Mouse (Mus musculus) limb, embryonic 15.5 days (tissue): ENCODE results near the gene Ubxn2a. TPM values are rescaled to one million over a fixed set of nuclear protein-coding genes. Genes with fewer than 3 reads are reported as not detected.
A peak's percentile ranks its signal among the peaks of the same experiment; 100 is the strongest.

ENCODE experiments used
- ATAC-seq: fragments of 200-750 bp; cut with Nextera tagmentation; 2 replicates; pipeline ENCODE4 v1.8.0; 2017; ENCODE audit warnings: low read depth, moderate TSS enrichment; ENCODE audit not compliant: insufficient number of reproducible peaks, low FRiP score, low TSS enrichment
- H3K27ac ChIP-seq: fragments of 300-500 bp; sonication (generic); 2 replicates; pipeline ENCODE4 v1.5.1; 2015; ENCODE audit warnings: moderate library complexity, mild to moderate bottlenecking, inconsistent platforms
- H3K27me3 ChIP-seq: fragments of 300-500 bp; sonication (generic); 2 replicates; pipeline ENCODE4 v1.6.1; 2015; ENCODE audit warnings: inconsistent platforms
- H3K36me3 ChIP-seq: fragments of 300-500 bp; sonication (generic); 2 replicates; pipeline ENCODE4 v1.6.1; 2015; ENCODE audit warnings: inconsistent platforms
- H3K4me1 ChIP-seq: fragments of 300-500 bp; sonication (generic); 2 replicates; pipeline ENCODE4 v1.6.1; 2015; ENCODE audit warnings: inconsistent platforms
- H3K4me2 ChIP-seq: fragments of 300-500 bp; sonication (generic); 2 replicates; pipeline ENCODE4 v1.6.1; 2015; ENCODE audit warnings: mild to moderate bottlenecking, inconsistent platforms
- H3K4me3 ChIP-seq: fragments of 300-500 bp; sonication (generic); 2 replicates; pipeline ENCODE4 v1.5.1; 2015; ENCODE audit warnings: mild to moderate bottlenecking, inconsistent platforms
- H3K9ac ChIP-seq: fragments of 300-500 bp; sonication (generic); 2 replicates; pipeline ENCODE4 v1.6.1; 2015; ENCODE audit warnings: inconsistent platforms
- H3K9me3 ChIP-seq: fragments of 300-500 bp; sonication (generic); 2 replicates; pipeline ENCODE4 v1.6.1; 2016; ENCODE audit warnings: inconsistent platforms
- WGBS: fragments of 180-500 bp; shearing (Covaris S2); methylation state at CpG from one replicate; pipeline ENCODE4 v1.1.7; 2015; 5-methylcytosine and 5-hydroxymethylcytosine counted together
- polyA plus RNA-seq: library from polyadenylated mRNA; unstranded; fragments of >200 nt; fragmentation: Nextera tagmentation; extraction: Ambion mirVana; gene quantifications from 2 replicates; pipeline ENCODE4 v1.2.1, GENCODE M21; 2015

Ubxn2a gene
- polyA plus RNA-seq, 1 experiment from 2014 or later: 24.6 TPM

GRCm38 (mm10) chr12:4874161-4874927 lies 33.2 kb downstream of the Ubxn2a start, which contains the start of gene Mfsd2b:
Gene Mfsd2b, minus strand, starts transcription at chr12:4874359.
- ATAC-seq: peak; percentile 80
- no peak within 1 kb of the TSS for H3K27ac ChIP-seq
- H3K9ac ChIP-seq: 0 out of 2 replicates have a peak within 1 kb of the TSS, but pooled peaks have one; percentile 3
- H3K4me1 ChIP-seq: peaks cover 11% of the 10 kb centered on the region
- peak within 1 kb of the TSS; percentile 35 for H3K4me3 ChIP-seq
- H3K9me3 ChIP-seq: no peaks in the 10 kb centered on the region
- WGBS: 3% methylated on average over 24 of the region's 24 CpGs
- H3K27me3 ChIP-seq: peaks cover 3% of the 10 kb centered on the region; the same call in 1 of the 2 replicates
- H3K4me2 ChIP-seq: peak within 1 kb of the TSS; percentile 87
- H3K36me3 ChIP-seq: peaks cover 5% of the 10 kb centered on the region

GRCm38 (mm10) chr12:4873531-4873930 lies 34.0 kb downstream of the Ubxn2a start:
- ATAC-seq: no peak

DNA sequence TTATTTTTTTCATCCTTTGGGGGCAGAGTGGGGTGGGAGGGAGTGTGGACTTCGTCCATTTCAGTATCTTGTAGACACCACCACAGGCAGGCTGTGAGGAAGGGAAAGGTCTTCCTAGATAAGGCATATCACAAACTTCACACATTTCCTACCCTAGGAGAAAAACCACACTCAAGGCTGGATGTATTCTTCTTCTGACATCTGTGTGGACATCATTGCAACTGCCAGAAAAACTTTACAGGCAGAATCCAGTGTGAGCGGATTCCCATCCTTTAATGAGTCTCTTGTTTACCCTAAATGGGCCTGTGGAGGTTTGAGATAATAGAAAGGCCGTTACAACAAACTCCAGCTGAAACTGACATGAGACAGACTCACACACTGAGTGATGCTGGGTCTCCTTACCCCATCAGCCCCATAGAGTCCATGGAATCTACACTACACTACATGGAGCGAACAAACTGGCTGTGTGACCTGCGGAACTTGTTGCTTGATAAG lies 34.5 kb downstream of the Ubxn2a start:
- Histone ChIP-seq H3K4me2 (no peak overlapping the region), H3K36me3 (no peaks in the 10 kb centered on the region), H3K27me3 (peaks cover 3% of the 10 kb centered on the region; the same call in 1 of the 2 replicates), H3K4me1 (peaks cover 11% of the 10 kb centered on the region), H3K9me3 (no peaks in the 10 kb centered on the region), H3K4me3 (no peak overlapping the region), H3K9ac (no peak overlapping the region), H3K27ac (no peak overlapping the region)
- WGBS: 66% methylated on average over 5 of the region's 5 CpGs
- ATAC-seq: no peak

More at GRCm38 (mm10) chr12:4873531-4873930, 34.0 kb downstream of the Ubxn2a start:
- no peak overlapping the region for H3K4me3 ChIP-seq
- H3K9me3 ChIP-seq: no peaks in the 10 kb centered on the region
- WGBS: 73% methylated on average over 6 of the region's 6 CpGs
- no peak overlapping the region for H3K27ac ChIP-seq
- H3K4me1 ChIP-seq: peaks cover 11% of the 10 kb centered on the region
- no peak overlapping the region for H3K9ac ChIP-seq
- H3K27me3 ChIP-seq: peaks cover 3% of the 10 kb centered on the region; the same call in 1 of the 2 replicates
- H3K4me2 ChIP-seq: peak overlapping the region; percentile 87; the same call in 1 of the 2 replicates
- H3K36me3 ChIP-seq: no peaks in the 10 kb centered on the region; the same call in 1 of the 2 replicates

DNA sequence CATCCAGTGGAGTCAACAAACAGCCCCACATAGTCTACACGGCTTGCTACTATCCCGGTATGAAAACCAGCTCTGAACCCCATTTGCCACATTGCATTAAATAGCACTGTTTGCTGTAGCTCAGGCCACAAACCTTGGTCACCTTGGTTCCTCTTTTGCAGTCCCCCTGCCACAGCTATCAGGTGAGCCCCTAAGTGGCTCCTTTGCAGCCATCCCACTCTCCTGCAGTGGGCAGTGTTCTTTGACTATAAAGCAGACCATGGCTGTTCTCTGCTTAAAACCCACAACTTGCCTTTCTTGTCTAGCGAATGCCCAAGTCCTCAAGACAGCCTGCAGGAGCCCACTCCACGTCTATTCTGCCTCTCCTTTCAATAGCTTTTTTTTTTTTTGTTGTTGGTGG lies 35.2 kb downstream of the Ubxn2a start:
- Histone ChIP-seq H3K4me1 (peaks cover 11% of the 10 kb centered on the region), H3K4me2 (no peak overlapping the region), H3K36me3 (no peaks in the 10 kb centered on the region), H3K27ac (no peak overlapping the region), H3K4me3 (no peak overlapping the region), H3K27me3 (peaks cover 3% of the 10 kb centered on the region; the same call in 1 of the 2 replicates), H3K9me3 (no peaks in the 10 kb centered on the region), H3K9ac (no peak overlapping the region)
- 61% methylated on average over 4 of the region's 4 CpGs for WGBS
- no peak for ATAC-seq

DNA sequence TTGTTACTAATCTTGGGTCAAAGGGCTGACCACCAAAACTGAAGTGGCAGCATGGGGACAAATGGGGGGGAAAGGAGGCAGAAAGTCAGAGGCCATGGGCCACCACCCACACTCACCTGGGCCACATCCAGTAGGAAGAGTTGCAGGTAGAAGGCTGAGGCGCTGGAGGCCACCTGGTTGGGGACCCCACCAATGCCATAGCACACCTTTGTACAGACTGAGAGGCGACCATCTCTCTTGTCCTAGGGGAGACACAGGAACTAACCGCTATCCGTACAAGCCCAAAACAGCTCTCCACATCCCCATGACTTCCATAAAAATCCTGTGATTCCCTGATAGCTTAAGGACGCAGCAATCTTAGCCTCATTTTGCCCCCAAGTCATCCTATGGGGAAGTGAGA lies 36.2 kb downstream of the Ubxn2a start:
- Histone ChIP-seq H3K36me3 (no peaks in the 10 kb centered on the region), H3K9ac (no peak overlapping the region), H3K4me3 (no peak overlapping the region), H3K27me3 (peaks cover 3% of the 10 kb centered on the region; the same call in 1 of the 2 replicates), H3K27ac (no peak overlapping the region), H3K4me1 (peaks cover 11% of the 10 kb centered on the region), H3K9me3 (no peaks in the 10 kb centered on the region), H3K4me2 (no peak overlapping the region)
- no peak for ATAC-seq
- WGBS: 85% methylated on average over 5 of the region's 5 CpGs

DNA sequence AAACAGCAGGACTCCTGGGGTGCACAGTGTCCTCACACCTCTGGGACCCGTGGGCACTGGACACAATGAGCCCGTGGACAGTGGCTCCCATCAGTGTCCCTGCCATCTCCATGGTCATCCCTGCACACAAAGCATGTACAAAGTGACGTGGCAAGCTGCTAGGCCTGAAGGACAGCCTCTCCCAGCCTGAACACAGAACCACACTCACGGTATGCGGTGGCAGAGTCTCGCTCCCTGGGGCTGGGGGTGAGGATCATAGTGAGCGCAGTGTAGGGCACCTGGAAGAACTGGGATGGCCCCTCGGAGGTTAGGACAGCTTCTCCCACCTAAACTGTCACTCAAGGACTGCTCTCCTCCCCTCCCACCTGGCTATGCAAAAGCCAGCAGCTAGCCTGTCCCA lies 38.6 kb downstream of the Ubxn2a start:
- no peak for ATAC-seq
- Histone ChIP-seq H3K4me3 (no peak overlapping the region), H3K9ac (no peak overlapping the region), H3K27me3 (peaks cover 3% of the 10 kb centered on the region; the same call in 1 of the 2 replicates), H3K36me3 (no peaks in the 10 kb centered on the region), H3K9me3 (no peaks in the 10 kb centered on the region), H3K4me1 (peaks cover 10% of the 10 kb centered on the region), H3K4me2 (no peak overlapping the region), H3K27ac (no peak overlapping the region)
- 71% methylated on average over 8 of the region's 8 CpGs for WGBS

- Histone ChIP-seq H3K4me3 (no peak overlapping the region), H3K27ac (peak overlapping the region; percentile 8), H3K9me3 (no peaks in the 10 kb centered on the region), H3K4me1 (peaks cover 15% of the 10 kb centered on the region), H3K36me3 (no peaks in the 10 kb centered on the region), H3K27me3 (no peaks in the 10 kb centered on the region), H3K9ac (no peak overlapping the region), H3K4me2 (no peak overlapping the region)
- 69% methylated on average over 4 of the region's 4 CpGs for WGBS
- no peak for ATAC-seq
Observed at GRCm38 (mm10) chr12:4864338-4864690, 43.2 kb downstream of the Ubxn2a start.

DNA sequence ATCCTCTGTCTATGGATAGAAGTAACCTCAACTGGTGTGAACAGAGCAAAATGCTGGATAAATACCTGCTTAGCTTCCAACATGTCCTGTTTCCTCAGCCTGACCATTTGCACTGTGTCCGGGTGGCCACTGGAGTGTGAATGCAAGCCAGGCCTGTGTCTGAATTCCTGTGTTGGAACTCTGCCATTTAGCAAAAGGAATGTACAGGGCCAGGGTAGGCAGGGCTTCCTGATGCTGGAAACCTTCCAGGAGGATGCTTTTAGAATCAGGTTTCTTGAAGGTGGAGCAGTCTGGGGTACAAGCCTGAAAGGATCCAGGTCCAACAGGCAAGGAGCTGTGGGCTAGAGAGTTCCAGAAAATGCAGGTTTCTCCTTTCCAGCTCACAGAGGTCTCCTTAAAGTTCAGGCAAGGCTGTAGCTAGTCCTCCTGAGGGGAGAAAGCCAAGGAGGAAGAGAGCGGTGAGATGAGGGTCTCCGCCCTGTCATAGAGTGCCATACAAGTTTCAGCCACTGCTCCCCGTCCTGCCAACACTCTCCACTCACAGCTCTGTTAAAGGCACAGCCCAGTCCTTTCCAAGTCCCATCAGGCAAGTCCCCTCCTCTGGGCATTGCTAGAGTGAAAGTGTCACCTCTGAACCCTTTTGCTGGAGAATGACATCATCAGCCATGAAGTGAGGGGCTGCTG lies 43.7 kb downstream of the Ubxn2a start:
- Histone ChIP-seq H3K4me1 (peaks cover 17% of the 10 kb centered on the region), H3K4me3 (no peak overlapping the region), H3K4me2 (no peak overlapping the region), H3K27ac (peak overlapping the region; percentile 8), H3K9me3 (no peaks in the 10 kb centered on the region), H3K36me3 (no peaks in the 10 kb centered on the region), H3K9ac (no peak overlapping the region), H3K27me3 (no peaks in the 10 kb centered on the region)
- WGBS: 34% methylated on average over 4 of the region's 4 CpGs
- ATAC-seq: no peak

- ATAC-seq: no peak
- H3K4me1 ChIP-seq: peaks cover 17% of the 10 kb centered on the region
- H3K27me3 ChIP-seq: no peaks in the 10 kb centered on the region
- no peak overlapping the region for H3K9ac ChIP-seq
- H3K36me3 ChIP-seq: peaks cover 4% of the 10 kb centered on the region; the same call in 1 of the 2 replicates
- no peak overlapping the region for H3K4me3 ChIP-seq
- H3K4me2 ChIP-seq: no peak overlapping the region
- H3K9me3 ChIP-seq: no peaks in the 10 kb centered on the region
- WGBS: 89% methylated on average over 4 of the region's 4 CpGs
- no peak overlapping the region for H3K27ac ChIP-seq
Observed at GRCm38 (mm10) chr12:4862672-4863071, 44.8 kb downstream of the Ubxn2a start.

- peaks cover 14% of the 10 kb centered on the region for H3K4me1 ChIP-seq
- H3K4me2 ChIP-seq: no peak overlapping the region
- 43% methylated on average over 11 of the region's 11 CpGs for WGBS
- no peaks in the 10 kb centered on the region for H3K27me3 ChIP-seq
- no peak for ATAC-seq
- H3K4me3 ChIP-seq: no peak overlapping the region
- no peaks in the 10 kb centered on the region for H3K9me3 ChIP-seq
- no peak overlapping the region for H3K27ac ChIP-seq
- peaks cover 26% of the 10 kb centered on the region; the same call in 1 of the 2 replicates for H3K36me3 ChIP-seq
- no peak overlapping the region for H3K9ac ChIP-seq
Observed at GRCm38 (mm10) chr12:4859241-4859914, 48.1 kb downstream of the Ubxn2a start.

- Histone ChIP-seq H3K27me3 (no peaks in the 10 kb centered on the region), H3K4me3 (no peak overlapping the region), H3K36me3 (peaks cover 31% of the 10 kb centered on the region; the same call in 1 of the 2 replicates), H3K9me3 (no peaks in the 10 kb centered on the region), H3K4me2 (no peak overlapping the region), H3K27ac (no peak overlapping the region), H3K9ac (no peak overlapping the region), H3K4me1 (0 out of 2 replicates have a peak, but pooled peaks cover 2% of the 10 kb centered on the region)
- ATAC-seq: no peak
- 93% methylated on average over 2 of the region's 2 CpGs for WGBS
Observed at GRCm38 (mm10) chr12:4856834-4857233, 50.7 kb downstream of the Ubxn2a start.
